In the genomic region with DNA sequence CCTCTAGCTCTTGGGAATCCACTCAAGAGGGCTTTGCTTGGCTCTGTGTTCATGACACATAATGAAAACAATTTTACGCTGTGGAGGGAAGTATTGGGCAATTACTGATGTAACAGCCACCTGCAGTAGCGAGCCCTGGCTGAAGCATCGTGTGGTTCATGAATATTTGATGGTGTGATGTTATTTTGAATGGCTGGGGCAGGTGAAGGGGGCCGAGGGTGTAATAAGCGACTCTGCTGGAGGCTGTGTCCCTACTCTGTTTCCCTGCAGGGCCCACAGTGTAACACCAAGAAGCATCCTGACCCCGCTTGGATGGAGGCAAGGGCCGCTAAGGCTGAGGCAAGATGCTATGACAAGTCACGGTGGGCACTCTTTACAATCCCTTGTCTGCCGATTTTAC, we compare ENCODE assay signal across 15 mouse cellular contexts.
DNase-seq lines count a peak whose midpoint lies in the region; ATAC-seq and TF ChIP-seq lines count a peak whose summit lies in the region.
"Had no signal": no experiment of that assay in that cellular context is flagged by ENCODE, and none has a peak within 500 bp of the region (broad histone marks: within the 10 kb centered on the region; RNA-seq: fewer than 3 reads in every experiment).

No protein-coding gene starts in this region.

- H3K4me2 ChIP-seq in forebrain, embryonic 16.5 days (ENCODE audit: low read length): no peak overlapping the region
- H3K4me2 ChIP-seq: intestine, embryonic 15.5 days; liver, embryonic 12.5 days had no signal

- TF ChIP-seq POLR2A in testis, adult 2 months (IDR thresholded peaks at IDR 0.05; ENCODE audit: control insufficient read depth, low read depth, low read length): no peak

- H3K27me3 ChIP-seq in testis, adult 2 months (ENCODE audit: control insufficient read depth, insufficient read depth, low read length): no peaks in the 10 kb centered on the region
- peaks cover 23% of the 10 kb centered on the region for H3K27me3 ChIP-seq in forebrain, embryonic 16.5 days (replicated peaks; ENCODE audit: control insufficient read depth, insufficient read depth, low read length)
- H3K27me3 ChIP-seq: intestine, embryonic 15.5 days had no signal

- H3K27ac ChIP-seq in testis, adult 2 months (ENCODE audit: control insufficient read depth, insufficient read depth, low read depth, low read length): no peak overlapping the region
- no peak overlapping the region for H3K27ac ChIP-seq in forebrain, embryonic 16.5 days (ENCODE audit: low read length)
- H3K27ac ChIP-seq: intestine, embryonic 15.5 days; liver, embryonic 12.5 days had no signal

- H3K9ac ChIP-seq in forebrain, embryonic 16.5 days (replicated peaks; ENCODE audit: low read depth, low read length): no peak overlapping the region
- H3K9ac ChIP-seq: intestine, embryonic 15.5 days; liver, embryonic 12.5 days had no signal

- ATAC-seq in forebrain, embryonic 16.5 days: peak; percentile 63
- ATAC-seq: intestine, embryonic 15.5 days; liver, embryonic 12.5 days had no signal

- H3K9me3 ChIP-seq in forebrain, embryonic 16.5 days (ENCODE audit: control insufficient read depth, low read length): no peaks in the 10 kb centered on the region
- H3K9me3 ChIP-seq: intestine, embryonic 15.5 days; liver, embryonic 12.5 days had no signal

- TF ChIP-seq CTCF in testis, adult 2 months (IDR thresholded peaks at IDR 0.05; ENCODE audit: control insufficient read depth, insufficient read depth, insufficient replicate concordance, low read depth, low read length): no peak

- no peak for DNase-seq in testis, postnatal 10 days (ENCODE audit: low spot score)
- peak; percentile 50 for DNase-seq in mesoderm, embryonic 11.5 days (ENCODE audit: low read depth, low spot score)
- no peak for DNase-seq in left cerebral cortex, postnatal 10 days (ENCODE audit: extremely low spot score in 1 of 2, low spot score in 2 of 2)
- DNase-seq in gastrocnemius, postnatal 10 days: no peak
- DNase-seq in gastrocnemius, adult 18-20 months (ENCODE audit: low spot score): no peak
- DNase-seq in left cerebral cortex, postnatal 4 days: no peak
- DNase-seq: cerebellum, adult 11 months; heart, adult 18-20 months; layer of hippocampus, adult 9-11 months; right cerebral cortex, postnatal 25 days; thymus, adult 18-20 months had no signal

- intact Hi-C loops in left cerebral cortex, postnatal 10 days (cut with DNase I): loop anchor here (10.0 kb wide), 1 partner anchor 183 kb away; a partner anchor contains a TSS
- intact Hi-C loops in left cerebral cortex, postnatal 4 days (cut with DNase I): no loop called here

- 7% methylated on average over 9 of the region's 9 CpGs for WGBS in forebrain, embryonic 16.5 days

- no peaks in the 10 kb centered on the region for H3K36me3 ChIP-seq in testis, adult 2 months (ENCODE audit: control insufficient read depth, insufficient read depth, low read length)
- H3K36me3 ChIP-seq in forebrain, embryonic 16.5 days (ENCODE audit: control insufficient read depth, insufficient read depth): no peaks in the 10 kb centered on the region
- H3K36me3 ChIP-seq: intestine, embryonic 15.5 days; liver, embryonic 12.5 days had no signal

- peak overlapping the region; percentile 10 for H3K4me3 ChIP-seq in testis, adult 2 months (ENCODE audit: control insufficient read depth, low read depth, low read length)
- H3K4me3 ChIP-seq in forebrain, embryonic 16.5 days (replicated peaks; ENCODE audit: low read length): no peak overlapping the region
- H3K4me3 ChIP-seq: intestine, embryonic 15.5 days; liver, embryonic 12.5 days had no signal

- no peaks in the 10 kb centered on the region for H3K4me1 ChIP-seq in testis, adult 2 months (ENCODE audit: control insufficient read depth, insufficient read depth, low read length)
- H3K4me1 ChIP-seq in forebrain, embryonic 16.5 days (replicated peaks; ENCODE audit: control insufficient read depth, insufficient read depth, low read length): peaks cover 21% of the 10 kb centered on the region
- H3K4me1 ChIP-seq: intestine, embryonic 15.5 days; liver, embryonic 12.5 days had no signal
